Mouse (Mus musculus): ENCODE data around the gene Ttc41.

DNA sequence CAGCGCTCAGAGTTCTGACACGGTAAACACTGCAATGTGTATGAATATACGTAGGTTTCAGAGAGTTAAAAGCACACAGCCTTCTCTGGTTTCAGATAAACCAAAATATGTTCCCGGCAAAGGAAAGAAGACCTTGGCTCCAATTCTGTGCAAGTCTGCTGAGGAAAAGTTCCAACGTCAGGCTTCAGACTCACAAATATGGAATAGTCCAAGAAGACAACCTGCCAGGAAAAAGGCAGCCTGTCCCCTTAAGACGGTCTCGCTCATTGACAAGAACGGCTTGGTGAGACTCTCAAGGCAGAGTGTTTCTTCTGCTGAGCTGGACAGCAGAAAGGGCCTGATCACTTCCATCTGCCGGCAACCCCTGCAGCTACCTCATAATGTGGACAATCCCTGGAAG is 70.7 kb downstream of the Ttc41 start:
- TF ChIP-seq CTCF (IDR thresholded peaks at IDR 0.05; ENCODE audit: low read depth, low read length) = no peak
- TF ChIP-seq POLR2A (IDR thresholded peaks at IDR 0.05; ENCODE audit: borderline replicate concordance, low read depth, low read length) = no peak

Measured in bone marrow macrophage, adult 2 months (primary cell).